In genomic region chr4:149802269-149802668, GRCm38 (mm10) we compare ENCODE assay signal across 25 mouse cellular contexts. TPM values are rescaled to one million over a fixed set of nuclear protein-coding genes. Genes with fewer than 3 reads are reported as not detected.
DNase-seq lines count a peak whose midpoint lies in the region; TF ChIP-seq lines count a peak whose summit lies in the region.
"Had no signal": no experiment of that assay in that cellular context is flagged by ENCODE, and none has a peak within 500 bp of the region (broad histone marks: within the 10 kb centered on the region; RNA-seq: fewer than 3 reads in every experiment).

No protein-coding gene starts in this region.

- 30% methylated on average over 9 of the region's 9 CpGs for WGBS in kidney, adult 2 months

- no peaks in the 10 kb centered on the region for H3K36me3 ChIP-seq in kidney, adult 2 months (ENCODE audit: control insufficient read depth, insufficient read depth, low read length)
- H3K36me3 ChIP-seq: G1E; hindbrain, embryonic 15.5 days; liver, embryonic 12.5 days; neural tube, embryonic 12.5 days had no signal

- TF ChIP-seq POLR2A in kidney, adult 2 months (IDR thresholded peaks at IDR 0.05; ENCODE audit: low read depth, low read length), result no peak

- H3K27ac ChIP-seq in kidney, adult 2 months (ENCODE audit: insufficient read depth, low read depth, low read length), result no peak overlapping the region
- H3K27ac ChIP-seq: gastrocnemius, adult 2 months; hindbrain, embryonic 15.5 days; liver, embryonic 12.5 days; macrophage; neural tube, embryonic 12.5 days had no signal

- H3K4me3 ChIP-seq in kidney, adult 2 months (ENCODE audit: insufficient read depth, low read depth, low read length), result no peak overlapping the region
- H3K4me3 ChIP-seq: erythroblast, embryonic 14.5 days; gastrocnemius, adult 2 months; hindbrain, embryonic 15.5 days; liver, embryonic 12.5 days; myocyte; neural tube, embryonic 12.5 days had no signal

- no peaks in the 10 kb centered on the region for H3K27me3 ChIP-seq in kidney, adult 2 months (replicated peaks; ENCODE audit: control insufficient read depth, insufficient read depth, low read length)
- H3K27me3 ChIP-seq: hindbrain, embryonic 15.5 days; neural tube, embryonic 12.5 days; Patski had no signal

- peak; percentile 65 for DNase-seq in embryo, embryonic 10 days (ENCODE audit: low spot score)
- DNase-seq in embryo, embryonic 11 days, result no peak
- DNase-seq in kidney, adult 2 months, result peak; percentile 65
- DNase-seq in kidney, adult 18-20 months, result no peak
- DNase-seq in kidney, postnatal 14 days, result peak; percentile 41
- DNase-seq in kidney, postnatal 4 days, result no peak
- DNase-seq in retina, postnatal 1 day, result peak; percentile 68
- DNase-seq: adrenal gland, postnatal 25 days; cerebellum, adult 18-20 months; cerebellum, postnatal 10 days; gastrocnemius, adult 2 months; gastrocnemius, postnatal 36 days; heart, adult 18-20 months; heart, postnatal 36 days; left cerebral cortex, postnatal 4 days; liver, postnatal 0 days; thymus, postnatal 4 days had no signal

- no peaks in the 10 kb centered on the region for H3K4me1 ChIP-seq in kidney, adult 2 months (ENCODE audit: control insufficient read depth, insufficient read depth, low read length)

- no peak for TF ChIP-seq CTCF in kidney, adult 2 months (conservative IDR thresholded peaks at IDR 0.05; ENCODE audit: insufficient read depth, insufficient read length, low read depth, low read length)

RNA-seq across cellular contexts. Expression of gene Slc25a33, which starts 28.2 kb away (rescaled TPM):
- 16.8 and 18.3 TPM in 2 replicates for polyA plus RNA-seq in kidney, adult 2 months (2012; rRNA removed)

Comparison
In these comparisons a context has a peak if more than half of its experiments do, and no peak if none do; other contexts are left out.
1. DNase-seq: peak in embryo, embryonic 10 days (single experiment), kidney, adult 2 months (single experiment), kidney, postnatal 14 days (single experiment) and retina, postnatal 1 day (single experiment); none in embryo, embryonic 11 days (single experiment), kidney, adult 18-20 months (single experiment) and kidney, postnatal 4 days (0 of 2).